Mouse (Mus musculus) ES-Bruce4 (cell line): Measurements from ENCODE around the gene Patl2.

ENCODE experiments used
- CTCF ChIP-seq: IDR thresholded peaks from one replicate; pipeline ENCODE4 v1.8.1; 2011; ENCODE audit warnings: low read depth, low read length
- EP300 ChIP-seq: IDR thresholded peaks from 2 replicates; pipeline ENCODE4 v1.6.1; 2011; ENCODE audit warnings: low read depth, low read length; ENCODE audit not compliant: insufficient read depth
- POLR2A ChIP-seq: IDR thresholded peaks from one replicate; pipeline ENCODE4 v1.8.1; 2011; ENCODE audit warnings: low read length; ENCODE audit not compliant: insufficient read depth

DNA sequence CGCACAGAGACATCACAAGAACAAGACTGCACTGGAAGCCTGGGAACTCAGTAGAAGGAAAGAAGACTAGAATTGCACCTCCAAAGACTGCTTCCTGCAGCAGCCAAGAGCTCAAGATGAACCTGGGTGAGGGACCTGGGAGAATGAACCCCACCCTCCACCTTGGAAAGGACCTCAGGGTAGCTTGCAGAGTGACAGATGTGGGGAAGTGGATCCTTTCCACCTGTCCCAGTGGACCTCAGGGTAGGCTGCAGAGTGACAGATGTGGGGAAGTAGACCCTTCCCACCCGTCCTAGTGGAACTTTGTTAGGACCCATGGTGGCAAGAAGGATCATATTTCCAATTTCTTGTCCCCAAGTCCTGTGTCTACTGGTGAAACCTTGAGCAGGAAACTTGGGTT is 30.7 kb downstream of the Patl2 start:
- TF ChIP-seq EP300 (no peak), CTCF (no peak), POLR2A (no peak)
